Mouse (Mus musculus): ENCODE results near the gene Dus1l. TPM values are rescaled to one million over a fixed set of nuclear protein-coding genes. Genes with fewer than 3 reads are reported as not detected.

Gene Dus1l
- polyA plus RNA-seq, 1 experiment from 2014 or later: 59.7 TPM

DNA sequence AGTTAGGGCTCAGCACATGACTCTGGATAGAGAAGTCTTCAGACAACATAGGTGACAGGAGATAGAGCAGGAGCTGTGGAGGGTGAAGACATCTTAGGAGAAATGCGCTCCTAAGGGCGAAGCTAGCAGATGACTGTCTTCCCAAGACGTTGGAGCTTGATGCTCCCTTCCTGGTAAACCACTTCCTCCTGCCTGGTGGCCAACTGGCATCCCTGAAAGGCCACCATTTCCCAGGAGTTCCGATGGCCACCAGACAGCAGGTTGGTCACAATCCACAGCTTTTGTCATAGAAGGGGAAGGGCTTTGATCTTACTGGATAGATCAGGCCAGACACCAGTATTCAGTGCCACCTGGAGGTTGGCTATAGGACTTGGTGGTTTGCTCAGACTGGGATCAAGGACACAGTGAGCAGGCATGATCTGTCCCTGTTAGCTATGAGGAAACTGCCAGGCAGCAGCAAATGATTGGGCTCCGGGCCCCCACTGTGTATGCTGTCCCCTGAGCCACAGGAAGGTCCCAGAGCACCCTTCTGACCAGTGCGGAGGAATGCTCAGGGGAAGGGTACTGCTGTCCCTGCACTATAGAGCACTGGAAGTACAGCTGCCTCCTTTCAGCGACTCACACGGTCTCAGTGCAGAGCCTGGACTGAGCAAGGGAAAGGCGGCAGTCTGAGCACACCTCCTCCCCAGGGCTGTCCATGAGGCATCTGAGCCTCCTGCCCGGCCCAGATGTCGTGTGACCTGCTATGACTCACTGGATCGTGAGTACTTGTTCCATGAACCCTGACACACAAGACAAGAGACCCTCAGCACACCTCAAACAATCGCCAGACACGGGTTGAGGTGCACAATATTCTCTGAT lies 34.2 kb downstream of the Dus1l start:
- Histone ChIP-seq H3K4me1 (ENCODE audit: control insufficient read depth, insufficient read depth, low read length) (no peaks in the 10 kb centered on the region), H3K9me3 (ENCODE audit: control insufficient read depth, low read depth, low read length) (peaks cover 13% of the 10 kb centered on the region), H3K27ac (ENCODE audit: low read length) (no peak overlapping the region), H3K4me3 (ENCODE audit: low read depth, low read length) (no peak overlapping the region), H3K27me3 (ENCODE audit: control insufficient read depth, insufficient read depth, low read length) (no peaks in the 10 kb centered on the region), H3K9ac (replicated peaks; ENCODE audit: low read depth, low read length) (no peak overlapping the region), H3K36me3 (ENCODE audit: control insufficient read depth, insufficient read depth, low read length) (no peaks in the 10 kb centered on the region), H3K4me2 (replicated peaks; ENCODE audit: low read depth, low read length) (no peak overlapping the region)
- 60% methylated on average over 14 of the region's 14 CpGs for WGBS
- 0 out of 2 replicates have a peak, but pooled peaks have one; percentile 44 for ATAC-seq (ENCODE audit: insufficient number of reproducible peaks, insufficient read depth, low FRiP score, low read depth)

DNA sequence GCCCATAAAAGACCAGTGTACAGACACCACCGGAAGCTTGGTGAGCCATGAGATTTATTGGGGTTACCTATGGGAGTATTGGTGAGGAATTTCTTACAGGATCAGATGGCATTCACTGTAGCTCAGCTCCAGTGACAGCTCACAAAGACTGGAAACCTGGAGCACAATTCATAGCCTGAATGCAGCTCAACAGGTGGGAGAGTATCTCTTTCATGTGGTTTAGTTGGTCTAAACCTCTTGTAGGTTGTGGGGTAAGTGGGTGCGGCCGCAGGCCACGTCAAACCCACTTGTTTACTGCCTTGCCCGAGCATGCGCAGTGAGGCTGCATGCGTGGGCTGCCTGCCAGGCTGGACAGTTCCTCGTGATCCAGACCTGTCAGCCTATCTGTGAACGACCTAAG lies 36.0 kb downstream of the Dus1l start:
- Histone ChIP-seq H3K36me3 (ENCODE audit: control insufficient read depth, insufficient read depth, low read length) (no peaks in the 10 kb centered on the region), H3K4me2 (replicated peaks; ENCODE audit: low read depth, low read length) (no peak overlapping the region), H3K27me3 (ENCODE audit: control insufficient read depth, insufficient read depth, low read length) (no peaks in the 10 kb centered on the region), H3K9ac (replicated peaks; ENCODE audit: low read depth, low read length) (no peak overlapping the region), H3K9me3 (ENCODE audit: control insufficient read depth, low read depth, low read length) (peaks cover 13% of the 10 kb centered on the region), H3K4me3 (ENCODE audit: low read depth, low read length) (no peak overlapping the region), H3K4me1 (ENCODE audit: control insufficient read depth, insufficient read depth, low read length) (no peaks in the 10 kb centered on the region), H3K27ac (ENCODE audit: low read length) (no peak overlapping the region)
- ATAC-seq (ENCODE audit: insufficient number of reproducible peaks, insufficient read depth, low FRiP score, low read depth): no peak
- 83% methylated on average over 9 of the region's 9 CpGs for WGBS

DNA sequence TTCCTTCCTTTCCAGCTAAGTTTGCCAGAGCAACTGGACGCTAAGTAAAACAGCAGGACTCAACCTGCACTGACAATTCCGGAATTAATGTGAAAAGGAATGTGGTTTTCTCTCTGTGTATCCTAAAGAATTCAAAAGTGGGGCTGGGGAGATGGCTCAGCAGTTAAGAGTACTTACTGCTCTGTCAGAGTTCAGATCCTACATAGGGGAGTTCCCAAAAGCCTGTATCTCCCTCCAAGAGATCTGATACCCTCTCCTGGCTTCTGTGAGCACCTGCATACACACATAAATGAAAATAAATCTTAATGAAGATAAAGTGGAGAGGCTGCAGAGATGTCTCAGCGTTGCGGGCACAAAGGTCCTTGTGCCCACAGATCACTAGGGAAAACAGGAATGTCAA lies 44.6 kb downstream of the Dus1l start:
- Histone ChIP-seq H3K27me3 (ENCODE audit: control insufficient read depth, insufficient read depth, low read length) (no peaks in the 10 kb centered on the region), H3K36me3 (ENCODE audit: control insufficient read depth, insufficient read depth, low read length) (no peaks in the 10 kb centered on the region), H3K9me3 (ENCODE audit: control insufficient read depth, low read depth, low read length) (no peaks in the 10 kb centered on the region), H3K4me1 (ENCODE audit: control insufficient read depth, insufficient read depth, low read length) (no peaks in the 10 kb centered on the region), H3K4me3 (ENCODE audit: low read depth, low read length) (no peak overlapping the region), H3K4me2 (replicated peaks; ENCODE audit: low read depth, low read length) (no peak overlapping the region), H3K27ac (ENCODE audit: low read length) (no peak overlapping the region), H3K9ac (replicated peaks; ENCODE audit: low read depth, low read length) (no peak overlapping the region)
- 58% methylated on average over 4 of the region's 4 CpGs for WGBS
- no peak for ATAC-seq (ENCODE audit: insufficient number of reproducible peaks, insufficient read depth, low FRiP score, low read depth)

DNA sequence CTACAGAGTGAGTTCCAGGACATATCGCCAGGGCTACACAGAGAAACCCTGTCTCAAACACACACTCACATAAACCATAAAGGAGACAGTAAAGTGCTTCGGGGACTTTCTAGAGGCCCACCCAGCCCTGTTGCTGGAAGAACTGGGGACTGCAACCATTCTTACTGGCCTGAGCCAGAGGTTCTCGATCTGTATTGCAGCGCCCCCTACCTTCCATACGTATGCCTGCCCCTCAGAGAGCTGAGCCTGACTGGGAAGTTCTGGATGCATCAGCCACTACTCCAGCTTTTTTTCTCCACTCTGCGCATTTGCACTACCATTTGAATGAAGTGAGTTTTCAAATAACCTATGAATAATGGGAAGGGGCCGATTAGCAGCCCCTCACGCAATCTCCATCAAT lies 46.8 kb downstream of the Dus1l start:
- no peak overlapping the region for H3K4me2 ChIP-seq (replicated peaks; ENCODE audit: low read depth, low read length)
- no peak for ATAC-seq (ENCODE audit: insufficient number of reproducible peaks, insufficient read depth, low FRiP score, low read depth)
- H3K36me3 ChIP-seq (ENCODE audit: control insufficient read depth, insufficient read depth, low read length): no peaks in the 10 kb centered on the region
- WGBS: 58% methylated on average over 8 of the region's 8 CpGs
- H3K27me3 ChIP-seq (ENCODE audit: control insufficient read depth, insufficient read depth, low read length): no peaks in the 10 kb centered on the region
- no peak overlapping the region for H3K27ac ChIP-seq (ENCODE audit: low read length)
- H3K4me3 ChIP-seq (ENCODE audit: low read depth, low read length): no peak overlapping the region
- no peaks in the 10 kb centered on the region for H3K9me3 ChIP-seq (ENCODE audit: control insufficient read depth, low read depth, low read length)
- H3K4me1 ChIP-seq (ENCODE audit: control insufficient read depth, insufficient read depth, low read length): no peaks in the 10 kb centered on the region
- H3K9ac ChIP-seq (replicated peaks; ENCODE audit: low read depth, low read length): no peak overlapping the region

DNA sequence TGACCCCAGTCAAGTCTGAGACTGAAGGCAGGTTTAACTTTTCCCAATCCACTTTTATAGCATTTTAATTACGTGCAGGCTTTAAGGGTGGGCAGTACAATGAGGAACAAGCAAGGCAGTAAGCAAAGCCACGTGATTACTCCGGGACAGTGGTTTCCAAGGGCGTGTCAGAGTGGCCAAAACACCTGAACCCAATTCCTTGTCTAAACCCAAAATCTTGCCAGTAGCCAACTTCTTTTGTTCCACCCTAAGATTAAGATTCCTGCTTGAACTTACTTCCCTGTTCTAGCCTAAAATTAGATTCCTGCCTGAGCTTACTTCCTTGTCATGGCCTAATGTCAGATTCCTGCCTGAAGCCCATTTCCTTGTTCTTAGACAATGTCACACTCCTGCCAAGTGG lies 48.2 kb downstream of the Dus1l start:
- H3K27me3 ChIP-seq (ENCODE audit: control insufficient read depth, insufficient read depth, low read length): no peaks in the 10 kb centered on the region
- H3K4me1 ChIP-seq (ENCODE audit: control insufficient read depth, insufficient read depth, low read length): no peaks in the 10 kb centered on the region
- no peaks in the 10 kb centered on the region for H3K9me3 ChIP-seq (ENCODE audit: control insufficient read depth, low read depth, low read length)
- ATAC-seq (ENCODE audit: insufficient number of reproducible peaks, insufficient read depth, low FRiP score, low read depth): no peak
- no peak overlapping the region for H3K9ac ChIP-seq (replicated peaks; ENCODE audit: low read depth, low read length)
- no peak overlapping the region for H3K4me3 ChIP-seq (ENCODE audit: low read depth, low read length)
- 66% methylated on average over 4 of the region's 4 CpGs for WGBS
- H3K27ac ChIP-seq (ENCODE audit: low read length): no peak overlapping the region
- no peaks in the 10 kb centered on the region for H3K36me3 ChIP-seq (ENCODE audit: control insufficient read depth, insufficient read depth, low read length)
- H3K4me2 ChIP-seq (replicated peaks; ENCODE audit: low read depth, low read length): no peak overlapping the region

DNA sequence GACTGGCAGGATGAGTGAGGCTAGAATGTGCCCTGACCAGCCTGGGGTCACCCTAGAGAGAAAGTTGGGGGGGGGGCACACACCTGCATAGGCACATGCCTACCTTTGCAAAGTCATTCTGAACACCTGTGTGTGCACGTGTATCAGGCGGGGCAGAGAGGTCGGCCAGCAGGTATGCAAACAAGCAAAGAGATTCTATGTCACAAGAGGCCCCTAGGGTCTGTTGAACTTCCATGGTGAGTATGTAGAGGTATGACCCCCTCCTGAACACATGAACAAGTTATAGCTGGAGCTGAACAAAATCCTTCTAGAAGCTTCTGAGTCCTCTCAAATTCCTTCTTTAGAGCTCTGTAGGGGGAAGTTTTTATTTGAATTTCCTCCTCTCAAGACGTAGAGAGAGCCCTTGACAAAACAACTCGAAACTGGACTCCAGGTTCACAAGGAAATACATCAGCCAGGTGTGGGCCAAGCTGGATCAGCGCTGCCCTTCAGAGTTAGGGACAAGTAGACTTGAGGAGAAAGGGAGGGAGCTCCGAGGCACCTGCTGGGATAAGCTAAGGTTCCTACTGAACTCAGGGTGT lies 52.0 kb downstream of the Dus1l start:
- H3K4me1 ChIP-seq (ENCODE audit: control insufficient read depth, insufficient read depth, low read length): no peaks in the 10 kb centered on the region
- H3K27ac ChIP-seq (ENCODE audit: low read length): no peak overlapping the region
- H3K36me3 ChIP-seq (ENCODE audit: control insufficient read depth, insufficient read depth, low read length): no peaks in the 10 kb centered on the region
- ATAC-seq (ENCODE audit: insufficient number of reproducible peaks, insufficient read depth, low FRiP score, low read depth): no peak
- WGBS: 60% methylated on average over 7 of the region's 7 CpGs
- no peak overlapping the region for H3K4me3 ChIP-seq (ENCODE audit: low read depth, low read length)
- H3K4me2 ChIP-seq (replicated peaks; ENCODE audit: low read depth, low read length): no peak overlapping the region
- H3K9me3 ChIP-seq (ENCODE audit: control insufficient read depth, low read depth, low read length): no peaks in the 10 kb centered on the region
- no peak overlapping the region for H3K9ac ChIP-seq (replicated peaks; ENCODE audit: low read depth, low read length)
- H3K27me3 ChIP-seq (ENCODE audit: control insufficient read depth, insufficient read depth, low read length): no peaks in the 10 kb centered on the region

DNA sequence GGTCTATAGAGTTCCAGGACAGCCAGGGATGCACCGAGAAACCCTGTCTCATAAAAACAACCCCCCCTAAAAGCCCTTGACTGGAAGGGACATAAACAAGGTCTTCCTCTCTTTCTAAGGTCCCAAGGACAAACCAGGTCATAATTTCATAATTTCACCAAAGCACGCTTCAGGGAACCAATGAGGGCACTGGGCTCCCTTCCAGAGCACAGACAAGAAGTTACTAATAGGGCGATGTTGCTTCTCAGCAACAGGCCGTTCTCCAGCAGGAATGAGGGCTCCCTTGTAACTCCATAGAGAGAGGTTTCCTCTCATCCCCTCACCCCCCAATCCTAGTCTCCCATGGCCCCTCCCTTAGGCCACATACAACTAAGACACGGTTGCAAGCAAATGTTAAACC lies 55.2 kb downstream of the Dus1l start:
- no peaks in the 10 kb centered on the region for H3K9me3 ChIP-seq (ENCODE audit: control insufficient read depth, low read depth, low read length)
- no peak overlapping the region for H3K4me3 ChIP-seq (ENCODE audit: low read depth, low read length)
- 93% methylated on average over 5 of the region's 5 CpGs for WGBS
- H3K4me1 ChIP-seq (ENCODE audit: control insufficient read depth, insufficient read depth, low read length): no peaks in the 10 kb centered on the region
- no peak overlapping the region for H3K4me2 ChIP-seq (replicated peaks; ENCODE audit: low read depth, low read length)
- no peak overlapping the region for H3K27ac ChIP-seq (ENCODE audit: low read length)
- no peak for ATAC-seq (ENCODE audit: insufficient number of reproducible peaks, insufficient read depth, low FRiP score, low read depth)
- H3K36me3 ChIP-seq (ENCODE audit: control insufficient read depth, insufficient read depth, low read length): no peaks in the 10 kb centered on the region
- no peaks in the 10 kb centered on the region for H3K27me3 ChIP-seq (ENCODE audit: control insufficient read depth, insufficient read depth, low read length)
- no peak overlapping the region for H3K9ac ChIP-seq (replicated peaks; ENCODE audit: low read depth, low read length)

Data from stomach, embryonic 14.5 days (tissue).